Mouse (Mus musculus): Measurements from ENCODE around the gene Themis2.
"Not testable (repeated sequence)": the region's sequence is repeated elsewhere in the genome, so short reads cannot be mapped to it uniquely, and the experiment has no call there.

Themis2 gene

DNA sequence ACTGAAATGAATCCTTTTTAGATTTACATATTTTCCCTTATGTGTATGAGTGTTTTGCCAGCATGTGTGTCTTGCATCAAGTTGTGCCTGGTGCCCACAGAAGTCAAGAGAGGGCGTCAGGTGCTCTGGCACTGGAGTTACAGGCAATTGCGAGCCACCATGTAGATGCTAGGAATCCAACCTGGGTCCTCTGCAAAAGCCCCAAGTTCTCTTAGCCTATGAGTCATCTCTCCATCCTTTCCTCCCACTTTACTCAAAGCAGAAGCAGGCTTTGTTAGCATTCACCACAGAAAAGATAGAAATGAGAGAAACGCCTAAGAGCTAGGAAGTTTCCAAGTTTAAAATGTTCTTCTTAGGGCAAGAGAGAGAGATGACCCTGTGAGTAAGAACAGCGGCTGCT is 3.7 kb upstream of the Themis2 start:
- in situ Hi-C loops (cut with MboI, MseI): no loop called here

DNA sequence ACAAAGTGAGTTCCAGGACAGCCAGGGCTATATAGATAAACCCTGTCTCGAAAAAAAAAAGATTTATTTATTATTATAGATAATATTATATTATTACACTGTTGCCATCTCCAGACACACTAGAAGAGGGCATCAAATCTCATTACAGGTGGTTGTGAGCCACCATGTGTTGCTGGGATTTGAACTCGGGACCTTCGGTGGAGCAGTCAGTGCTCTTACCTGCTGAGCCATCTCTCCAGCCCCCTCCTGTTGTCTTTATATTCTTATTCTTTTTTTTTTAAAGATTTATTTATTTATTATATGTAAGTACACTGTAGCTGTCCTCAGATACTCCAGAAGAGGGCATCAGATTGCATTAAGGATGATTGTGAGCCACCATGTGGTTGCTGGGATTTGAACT is 2.5 kb upstream of the Themis2 start:
- in situ Hi-C loops (cut with MboI, MseI): not testable (repeated sequence)

DNA sequence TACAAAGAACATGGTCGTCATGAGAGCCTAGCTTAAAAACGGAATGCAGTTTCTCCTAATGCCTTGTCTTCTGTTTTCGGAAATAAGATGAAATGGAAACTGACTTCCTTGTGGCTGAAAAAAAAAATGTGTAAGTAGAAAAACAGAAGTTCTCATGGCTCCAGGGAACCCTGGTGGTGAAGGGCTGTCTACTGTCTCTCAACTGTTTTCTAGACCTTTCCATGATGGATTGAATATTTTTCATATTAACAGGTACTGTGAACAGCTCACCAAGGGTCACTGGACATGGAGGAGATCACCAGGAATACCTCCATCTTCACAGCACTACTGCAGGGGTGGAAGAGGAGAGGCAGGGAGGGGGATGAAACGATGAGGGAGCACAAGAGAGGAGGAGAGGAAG is 1.8 kb upstream of the Themis2 start:
- in situ Hi-C loops (cut with MboI, MseI): no loop called here

DNA sequence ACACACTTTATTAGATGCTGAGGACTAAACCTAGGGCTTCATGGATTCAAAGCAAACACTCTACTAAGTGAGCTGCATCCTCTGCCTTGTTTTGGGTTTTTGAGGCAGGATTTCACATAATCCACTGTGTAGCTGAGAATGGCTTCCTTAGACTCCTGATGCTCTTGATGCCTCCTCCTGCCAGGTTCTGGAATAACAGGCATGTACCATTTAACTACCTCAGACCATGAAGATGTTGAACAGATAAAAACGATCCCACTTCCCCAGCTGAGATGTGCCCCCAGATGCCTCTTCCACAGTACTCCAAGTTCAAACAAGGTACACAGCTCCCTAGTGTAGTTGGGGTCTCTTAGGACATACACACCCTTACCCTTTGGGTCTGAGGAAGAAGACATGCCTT is 1.3 kb upstream of the Themis2 start:
- in situ Hi-C loops (cut with MboI, MseI): no loop called here

DNA sequence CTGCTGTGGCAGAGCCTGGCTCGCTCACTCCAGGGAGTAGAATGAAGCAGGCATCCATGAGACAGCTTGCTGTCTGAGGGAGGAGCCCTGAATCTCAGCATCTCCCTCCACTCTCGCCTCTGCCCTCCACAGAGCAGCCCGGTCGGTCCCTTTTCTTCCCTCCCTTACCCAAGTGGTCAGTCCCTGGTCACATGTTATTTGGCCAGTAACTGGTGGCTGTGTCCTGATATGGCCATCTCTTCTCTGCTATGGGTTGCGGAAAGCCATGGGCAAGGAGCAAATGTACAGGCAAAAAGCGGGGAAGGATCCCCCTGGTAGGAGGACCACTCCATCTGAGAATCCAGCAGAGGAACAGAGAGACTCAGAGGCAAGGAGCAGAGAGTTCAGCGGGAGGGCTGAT is 1.0 kb downstream of the Themis2 start:
- in situ Hi-C loops (cut with MboI, MseI): no loop called here

DNA sequence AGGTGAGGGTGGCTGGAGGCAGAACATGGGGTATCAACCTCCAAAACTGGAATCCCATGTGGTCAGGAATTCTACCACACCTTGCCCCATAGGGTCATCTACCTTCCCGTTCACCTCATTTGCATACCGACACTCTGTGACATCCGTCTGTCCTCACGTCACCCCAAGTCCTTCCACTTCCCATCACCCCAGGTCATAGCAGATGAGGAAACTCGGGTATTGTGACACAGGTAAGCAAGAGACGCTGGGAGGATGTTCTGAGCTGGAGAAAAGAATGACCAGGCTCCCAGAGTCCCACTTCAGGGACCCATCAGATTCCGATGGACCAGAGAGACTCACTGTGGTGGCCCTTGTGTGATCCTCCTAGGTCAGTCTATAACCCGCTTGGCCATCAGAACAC is 1.4 kb downstream of the Themis2 start:
- in situ Hi-C loops (cut with MboI, MseI): no loop called here

DNA sequence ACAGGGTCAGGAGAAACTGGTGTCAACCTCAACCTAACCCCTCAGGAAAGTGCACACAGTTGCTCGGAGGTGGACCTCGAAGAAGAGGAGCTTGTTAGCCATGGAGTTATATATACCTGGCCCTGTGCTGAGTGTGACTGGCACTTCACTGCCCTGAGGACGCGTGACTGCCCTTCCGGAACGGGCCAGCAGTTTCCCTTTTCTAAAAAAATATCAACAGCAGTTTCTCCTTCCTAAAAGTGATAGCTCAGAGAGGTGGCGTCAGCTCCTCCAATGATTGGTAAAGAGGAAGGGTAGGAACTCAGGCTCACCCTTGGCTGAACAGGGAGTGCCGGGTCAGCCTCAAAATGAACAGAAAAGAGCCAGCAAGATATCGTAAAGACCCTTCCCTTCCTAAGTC is 2.2 kb downstream of the Themis2 start:
- in situ Hi-C loops (cut with MboI, MseI): no loop called here

DNA sequence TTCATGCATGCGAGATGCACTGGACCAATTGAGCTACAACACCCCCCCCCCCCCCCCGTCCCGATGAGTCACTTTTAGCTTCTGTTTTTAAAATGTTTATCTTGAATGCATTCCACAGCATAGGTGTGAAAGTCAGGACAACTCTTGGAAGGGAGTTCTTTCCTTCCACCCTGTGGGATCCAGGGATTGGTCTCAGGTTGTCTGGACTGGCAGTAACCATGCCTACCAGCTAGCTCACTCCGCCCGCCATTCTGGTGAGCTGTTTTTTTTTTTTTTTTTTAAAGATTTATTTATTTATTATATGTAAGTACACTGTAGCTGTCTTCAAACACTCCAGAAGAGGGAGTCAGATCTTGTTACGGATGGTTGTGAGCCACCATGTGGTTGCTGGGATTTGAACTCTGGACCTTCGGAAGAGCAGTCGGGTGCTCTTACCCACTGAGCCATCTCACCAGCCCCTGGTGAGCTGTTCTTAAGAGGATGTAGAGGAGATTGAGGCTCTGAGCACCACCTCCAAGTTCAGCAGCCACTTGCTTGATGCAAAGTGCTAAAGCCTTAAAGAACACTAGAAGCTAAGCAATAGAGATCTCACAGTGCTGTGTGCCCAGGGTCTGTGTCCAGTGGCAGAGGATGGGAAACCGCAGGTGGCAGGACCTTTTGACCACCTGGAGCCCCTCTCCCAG is 2.7 kb downstream of the Themis2 start:
- in situ Hi-C loops (cut with MboI, MseI): not testable (repeated sequence)

DNA sequence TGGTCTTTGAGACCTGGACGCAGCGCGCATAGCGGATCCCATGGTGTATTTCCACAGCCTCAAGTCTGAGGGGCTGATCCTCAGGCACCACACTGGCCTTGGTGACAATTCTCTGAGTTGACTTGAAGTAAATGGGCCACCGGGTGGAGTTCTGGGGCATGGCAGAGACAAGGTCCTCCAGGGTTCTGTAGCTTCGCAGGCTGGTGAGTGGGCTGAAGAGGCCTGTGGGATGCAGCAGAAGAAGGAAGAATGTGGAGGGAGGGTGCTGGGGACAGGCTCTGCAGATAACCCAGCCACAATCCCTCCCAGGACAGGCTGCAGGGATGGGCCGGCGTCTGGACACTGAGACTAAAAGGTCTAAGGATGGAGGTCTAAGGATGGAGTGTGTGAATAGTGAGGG is 6.5 kb downstream of the Themis2 start:
- in situ Hi-C loops (cut with MboI, MseI): no loop called here

DNA sequence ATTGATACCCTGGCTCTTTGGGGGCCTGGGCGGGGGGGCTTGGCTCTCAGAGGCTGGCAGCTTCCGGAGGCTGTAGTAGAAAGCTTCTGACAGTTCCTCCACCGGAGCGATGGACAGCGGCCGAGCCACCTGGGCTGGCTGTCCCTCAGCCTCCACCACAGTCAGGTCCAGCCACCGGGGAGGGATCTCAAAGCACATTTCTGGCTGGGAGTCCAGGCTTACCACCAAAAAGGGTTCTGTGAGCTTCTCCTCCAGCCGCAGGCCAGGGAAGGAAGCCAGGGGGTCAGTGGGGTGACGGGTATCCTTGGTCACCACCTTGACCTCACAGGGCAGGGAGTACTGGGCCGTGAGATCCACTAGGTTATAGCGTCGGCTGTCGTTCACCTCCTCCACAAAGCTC is 11.0 kb downstream of the Themis2 start:
- in situ Hi-C loops (cut with MboI, MseI): no loop called here

DNA sequence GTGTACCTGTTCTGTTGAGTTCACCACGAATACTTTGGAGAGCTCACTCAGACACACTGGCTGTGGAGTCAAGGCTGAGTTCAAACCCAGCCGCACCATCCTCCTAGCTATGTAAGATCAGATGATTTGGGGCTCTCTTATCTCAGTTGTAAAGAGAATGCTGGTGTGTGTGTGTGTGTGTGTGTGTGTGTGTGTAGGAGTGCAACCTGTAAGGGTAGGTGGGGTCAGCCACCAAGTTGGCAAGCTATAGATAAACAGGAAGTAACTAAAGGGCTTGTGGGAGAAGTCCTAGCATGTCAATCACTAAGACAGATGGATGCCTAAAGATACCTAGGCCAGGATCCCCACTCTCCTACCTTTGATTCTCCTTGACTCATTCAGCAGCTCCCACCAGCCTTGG is 12.5 kb downstream of the Themis2 start:
- in situ Hi-C loops (cut with MboI, MseI): no loop called here

DNA sequence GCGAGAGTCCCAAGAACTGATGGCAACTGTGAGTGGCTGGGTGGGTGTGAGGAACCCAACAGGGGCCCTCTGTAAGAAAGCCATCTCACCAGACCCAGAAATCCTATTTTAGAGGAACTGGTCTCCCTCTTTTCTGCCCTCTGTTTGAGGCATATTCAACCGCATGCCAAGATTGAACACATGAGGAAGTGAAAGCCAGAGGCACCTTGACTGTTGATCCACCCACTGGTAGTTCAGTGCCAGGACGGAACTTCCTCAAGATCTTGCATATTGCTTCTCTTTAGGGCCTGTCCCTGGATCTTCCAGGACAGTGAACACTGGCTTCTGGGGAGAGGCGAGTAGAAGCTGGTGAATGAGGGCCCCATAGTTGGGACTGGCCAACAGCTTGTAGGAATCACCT is 15.9 kb downstream of the Themis2 start:
- in situ Hi-C loops (cut with MboI, MseI): no loop called here

DNA sequence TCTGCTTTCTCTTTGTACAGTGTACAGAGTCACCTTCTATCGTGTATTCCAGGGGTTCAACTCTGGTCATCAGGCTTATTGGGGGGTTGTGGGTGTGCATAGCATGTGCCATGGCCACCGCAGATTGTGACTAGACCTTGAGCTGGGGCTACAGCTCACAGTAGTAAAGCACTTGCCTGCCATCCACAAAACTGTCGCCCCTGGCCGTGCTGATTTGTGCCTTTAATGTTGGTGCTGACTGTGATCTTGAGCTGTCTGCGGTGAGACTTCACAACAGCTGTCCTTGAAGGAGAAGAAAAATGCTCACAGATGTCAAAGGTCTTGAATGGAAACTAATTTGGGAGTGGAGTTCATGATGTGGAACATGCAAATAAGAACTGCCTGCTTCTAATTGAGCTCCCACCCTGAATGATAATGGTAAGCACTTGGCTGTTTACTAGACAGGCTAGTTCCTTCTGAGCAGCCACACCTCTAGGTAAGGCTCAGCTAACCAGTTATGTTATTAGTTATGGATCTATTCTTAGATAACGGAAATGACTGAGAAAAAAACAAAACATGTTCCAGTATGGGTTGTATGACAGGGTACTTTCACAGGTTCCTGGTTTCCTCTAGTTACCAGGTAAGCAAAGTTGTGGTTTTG is 17.5 kb downstream of the Themis2 start:
- in situ Hi-C loops (cut with MboI, MseI): loop anchor here (5.0 kb wide), 1 partner anchor 49 kb away; no protein-coding TSS in a partner anchor

DNA sequence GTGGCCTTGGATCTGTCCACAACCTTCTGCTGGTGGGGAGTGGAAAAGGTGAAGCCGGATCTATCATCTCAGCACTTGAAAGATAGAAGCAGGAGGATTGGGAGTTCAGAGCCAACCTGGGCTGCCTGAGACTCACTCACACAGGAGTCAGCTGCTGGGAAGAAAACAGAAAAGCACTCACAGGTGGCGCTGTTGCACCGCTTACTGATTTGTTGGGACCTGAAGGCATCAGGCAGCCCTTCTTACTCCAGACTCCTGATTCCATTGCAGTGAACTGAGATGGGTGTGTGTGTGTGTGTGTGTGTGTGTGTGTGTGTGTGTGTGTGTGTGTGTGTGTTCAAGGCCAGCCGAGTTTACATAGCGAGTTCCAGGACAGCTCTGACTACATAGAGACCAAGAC is 19.4 kb downstream of the Themis2 start:
- in situ Hi-C loops (cut with MboI, MseI): loop anchor here (5.0 kb wide), 1 partner anchor 51 kb away; no protein-coding TSS in a partner anchor

DNA sequence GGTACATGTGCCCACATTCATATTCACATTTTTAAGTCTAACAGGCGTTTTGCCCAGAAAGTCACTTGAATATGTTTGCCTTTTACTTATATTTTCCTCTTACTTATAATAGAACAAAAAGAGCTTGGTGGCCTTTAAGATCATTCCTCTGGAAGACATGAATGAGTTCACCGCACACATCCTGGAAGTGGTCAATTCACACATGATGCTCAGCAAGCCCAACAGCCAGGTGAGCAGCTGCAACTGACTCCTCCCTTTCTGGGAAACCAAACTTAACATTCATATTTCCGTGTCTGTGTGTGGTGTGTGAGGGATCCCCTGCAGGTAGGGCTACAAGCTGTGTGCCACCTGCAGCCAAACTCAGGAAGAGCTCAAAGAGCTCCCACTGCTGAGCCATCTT is 21.3 kb downstream of the Themis2 start:
- in situ Hi-C loops (cut with MboI, MseI): loop anchor here (5.0 kb wide), 1 partner anchor 52 kb away; no protein-coding TSS in a partner anchor

DNA sequence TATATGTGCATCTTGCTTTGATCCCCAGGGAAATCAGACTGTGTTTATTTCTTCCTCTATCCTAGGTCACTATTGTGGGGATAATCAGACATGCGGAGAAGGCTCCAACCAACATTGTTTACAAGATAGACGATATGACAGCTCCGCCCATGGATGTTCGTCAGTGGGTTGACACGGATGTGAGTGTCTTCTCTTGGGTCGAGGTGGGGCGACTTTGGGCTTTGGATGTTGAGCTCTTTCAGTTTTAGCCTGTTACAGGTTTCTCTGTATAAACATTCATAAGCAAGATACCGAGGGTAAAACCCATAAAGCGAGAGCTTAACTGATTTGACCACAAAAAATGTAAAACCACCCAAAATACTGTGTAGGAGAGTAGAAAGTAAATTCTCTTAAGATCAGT is 24.4 kb downstream of the Themis2 start:
- in situ Hi-C loops (cut with MboI, MseI): no loop called here

DNA sequence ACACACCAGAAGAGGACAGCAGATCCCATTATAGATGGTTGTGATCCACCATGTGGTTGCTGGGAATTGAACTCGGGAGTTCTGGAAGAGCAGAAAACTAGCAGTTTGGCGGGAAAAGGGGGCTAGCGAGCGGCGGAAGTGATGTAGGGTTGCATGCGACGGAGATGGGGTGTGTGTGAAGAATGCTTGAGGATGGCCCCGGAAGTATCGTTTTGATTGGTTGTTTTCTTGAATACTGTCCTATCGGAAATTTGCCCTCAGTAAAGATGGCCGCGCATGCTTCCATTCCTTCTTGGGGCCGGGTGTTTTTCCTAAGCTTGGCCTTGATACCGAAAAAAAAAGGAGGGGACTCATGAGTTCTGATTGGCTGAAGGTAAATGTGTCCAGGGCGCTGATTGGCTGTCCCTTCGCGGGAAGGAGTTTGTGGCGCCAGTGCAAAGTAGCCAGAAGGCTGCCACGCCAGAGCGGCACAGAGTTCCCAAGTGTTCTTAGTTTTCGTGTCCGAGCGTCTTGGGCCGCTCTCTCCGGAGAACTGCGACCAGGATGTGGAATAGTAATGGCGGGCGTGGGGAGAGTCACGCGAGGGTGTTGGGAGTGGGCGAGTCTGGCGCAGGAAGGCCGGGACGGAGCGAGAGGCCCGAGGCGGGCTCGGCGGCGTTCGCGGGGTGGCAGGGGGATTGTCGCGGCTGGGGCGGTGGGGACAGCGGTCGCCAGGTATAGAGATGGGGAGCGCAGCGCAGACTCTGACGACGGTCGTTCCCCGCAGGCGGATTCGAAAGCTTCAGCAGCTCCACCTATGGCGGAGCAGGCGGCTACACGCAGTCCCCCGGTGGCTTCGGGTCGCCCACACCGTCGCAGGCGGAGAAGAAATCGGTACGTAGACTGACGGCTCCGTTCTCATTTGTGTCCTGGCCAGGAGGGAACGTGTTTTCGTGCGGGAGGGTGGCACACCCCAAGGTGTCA is 28.0 kb downstream of the Themis2 start, which contains the start of gene Rpa2:
TSS of gene Rpa2 (plus strand) at position 419 of the 963 bp plus-strand sequence.
- in situ Hi-C loops (cut with MboI, MseI): no loop called here

DNA sequence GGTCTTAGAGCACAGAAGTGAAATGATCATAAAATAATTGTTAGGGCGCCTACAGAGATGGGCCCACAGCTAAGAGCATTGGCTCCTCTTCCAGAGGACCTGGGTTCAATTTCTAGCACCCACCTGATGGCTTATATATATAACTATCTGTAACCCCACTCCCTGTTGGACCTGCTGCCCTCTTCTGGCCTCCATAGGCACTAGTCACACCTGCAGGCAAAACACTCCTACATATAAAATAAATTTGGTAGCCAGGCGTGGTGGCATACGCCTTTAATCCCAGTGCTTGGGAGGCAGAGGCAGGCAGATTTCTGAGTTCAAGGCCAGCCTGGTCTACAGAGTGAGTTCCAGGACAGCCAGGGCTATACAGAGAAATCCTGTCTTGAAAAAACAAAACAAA is 33.1 kb downstream of the Themis2 start:
- in situ Hi-C loops (cut with MboI, MseI): not testable (repeated sequence)

DNA sequence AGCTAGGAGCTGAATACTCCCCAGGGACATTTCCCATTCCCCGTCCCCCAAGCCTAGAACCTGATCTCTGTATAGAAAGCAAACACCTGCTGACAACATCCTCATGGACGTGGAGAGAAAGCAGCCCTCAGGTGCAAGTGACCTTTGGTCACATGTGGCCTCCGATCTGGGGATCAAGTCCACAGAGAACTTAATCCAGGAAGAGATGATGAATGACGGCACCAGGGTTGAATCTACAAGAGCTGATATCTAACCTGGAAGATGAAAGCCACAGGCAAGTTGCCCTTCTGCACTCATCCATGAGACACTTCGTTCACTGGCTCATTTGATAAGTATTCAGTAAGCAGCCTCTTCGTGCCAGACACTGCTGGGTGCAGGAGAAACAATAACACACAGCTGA is 33.6 kb downstream of the Themis2 start:
- in situ Hi-C loops (cut with MboI, MseI): no loop called here

DNA sequence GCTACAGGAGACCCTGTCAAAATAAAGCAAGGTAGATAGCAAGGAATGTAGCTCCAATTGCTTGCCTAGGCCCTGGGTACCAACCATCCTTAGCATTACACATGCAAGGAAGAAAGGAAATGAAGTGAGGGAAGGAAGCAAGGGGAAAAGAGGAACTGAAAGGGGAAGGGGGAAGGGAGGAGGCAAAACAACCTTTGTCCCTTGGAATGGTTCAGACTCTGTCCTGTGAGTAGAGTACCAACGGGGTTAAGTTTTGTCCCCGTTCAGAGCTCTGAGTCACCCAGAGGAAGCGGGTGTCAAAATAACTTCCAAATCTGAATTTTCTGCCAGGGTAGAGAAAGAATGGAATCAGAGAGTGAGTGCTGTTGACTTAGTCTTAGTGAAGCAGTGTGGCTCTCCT is 35.9 kb downstream of the Themis2 start:
- in situ Hi-C loops (cut with MboI, MseI): no loop called here

DNA sequence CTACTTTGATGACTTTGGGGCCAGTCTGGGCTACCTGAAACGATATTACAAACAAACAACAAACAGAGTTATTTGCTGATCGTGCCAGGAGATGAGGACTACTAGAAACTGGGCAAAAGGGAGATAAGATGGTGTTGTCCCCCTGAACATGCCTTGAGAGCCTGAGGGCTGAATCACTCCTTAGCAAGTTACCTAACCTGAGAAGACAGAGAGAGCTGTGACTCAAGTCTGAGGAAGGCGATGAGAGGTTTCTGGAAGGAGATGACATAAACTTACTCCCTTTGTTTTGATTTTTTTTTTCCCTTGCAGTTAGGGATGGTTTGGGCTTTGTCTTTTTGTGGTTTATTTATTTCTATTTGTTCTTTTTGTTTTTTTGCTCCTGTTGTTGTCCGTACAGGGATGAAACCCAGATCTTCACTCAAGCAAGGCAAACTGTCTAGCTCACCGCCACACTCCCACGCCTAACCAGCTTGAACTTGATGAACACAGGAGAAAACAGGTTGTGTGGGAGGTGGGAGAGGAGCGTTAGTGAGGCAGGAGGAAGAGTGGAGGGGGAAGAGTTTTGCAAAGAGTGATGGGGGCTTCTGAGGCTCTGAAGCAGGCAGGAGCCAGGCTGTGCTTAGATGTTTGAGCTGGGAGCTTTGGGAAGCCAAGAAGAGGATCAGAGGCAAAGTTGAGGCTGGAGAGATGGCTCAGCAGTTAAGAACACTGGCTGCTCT is 38.4 kb downstream of the Themis2 start:
- in situ Hi-C loops (cut with MboI, MseI): no loop called here

DNA sequence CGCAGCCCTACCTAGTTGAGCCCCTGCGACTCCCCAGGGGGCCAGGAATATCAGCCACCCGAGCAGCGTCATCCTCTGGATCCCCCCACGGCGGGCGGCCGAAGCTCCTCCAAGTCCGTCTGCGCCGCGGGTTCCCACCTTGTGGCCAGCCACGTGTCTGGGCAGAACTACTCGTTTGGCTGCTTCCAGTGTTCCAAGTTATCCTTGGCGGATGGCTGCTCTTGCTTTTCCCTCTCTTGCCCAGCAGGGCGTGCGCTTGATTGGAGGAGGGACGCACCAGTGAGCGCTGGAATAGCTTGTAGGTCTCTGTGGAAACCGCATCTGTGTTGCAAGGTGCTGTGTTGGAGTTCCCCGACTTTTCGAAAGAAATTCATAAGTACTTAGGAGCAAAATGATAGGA is 39.2 kb downstream of the Themis2 start, which contains the start of gene Smpdl3b:
TSS of gene Smpdl3b (minus strand) at position 279 of the 400 bp plus-strand sequence.
- in situ Hi-C loops (cut with MboI, MseI): no loop called here
